Mouse (Mus musculus): ENCODE measurements around the gene Cxcr1. TPM values are rescaled to one million over a fixed set of nuclear protein-coding genes. Genes with fewer than 3 reads are reported as not detected.
"Not testable (repeated sequence)": the region's sequence is repeated elsewhere in the genome, so short reads cannot be mapped to it uniquely, and the experiment has no call there.

Gene Cxcr1
- total RNA-seq, 2 experiments from 2014 or later, result not detected

- Histone ChIP-seq H3K4me3 (no peak overlapping the region), H3K27ac (no peak overlapping the region)
- TF ChIP-seq CTCF (IDR thresholded peaks at IDR 0.05), result peak; percentile 55
- intact Hi-C loops (cut with DNase I), result loop anchor here (1.0 kb wide), 1 partner anchor 295 kb away; no protein-coding TSS in a partner anchor
- DNase-seq (ENCODE audit: extremely low spot score in 1 of 2, low spot score in 2 of 2), result no peak
Measured at GRCm38 (mm10) chr1:74195961-74196360, 1.5 kb upstream of the Cxcr1 start.

GRCm38 (mm10) chr1:74192711-74193110 lies 1.7 kb downstream of the Cxcr1 start:
- no peak overlapping the region for H3K27ac ChIP-seq
- intact Hi-C loops (cut with DNase I), result no loop called here
- no peak for TF ChIP-seq CTCF (IDR thresholded peaks at IDR 0.05)
- DNase-seq (ENCODE audit: extremely low spot score in 1 of 2, low spot score in 2 of 2), result no peak
- no peak overlapping the region for H3K4me3 ChIP-seq

DNA sequence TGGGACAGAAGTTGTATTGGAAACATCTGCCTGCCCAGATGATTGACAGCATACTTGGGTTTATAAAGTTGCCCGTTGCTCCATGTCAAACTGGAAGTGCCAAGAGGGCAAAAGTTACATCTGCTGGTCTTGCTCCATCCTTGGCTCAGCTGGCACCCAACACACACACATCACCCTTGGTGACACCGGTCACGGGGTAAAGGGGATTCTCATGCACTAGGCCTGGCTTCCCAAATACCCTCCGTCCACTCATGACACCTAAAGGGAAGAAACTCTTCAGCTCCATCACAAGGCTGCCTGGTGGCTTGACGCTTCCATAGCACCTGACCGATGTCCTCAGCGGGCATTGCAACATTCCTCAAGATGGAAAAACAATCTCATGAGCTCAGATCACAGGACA lies 4.0 kb downstream of the Cxcr1 start:
- no peak overlapping the region for H3K27ac ChIP-seq
- no peak for DNase-seq (ENCODE audit: extremely low spot score in 1 of 2, low spot score in 2 of 2)
- intact Hi-C loops (cut with DNase I), result no loop called here
- no peak overlapping the region for H3K4me3 ChIP-seq
- no peak for TF ChIP-seq CTCF (IDR thresholded peaks at IDR 0.05)

DNA sequence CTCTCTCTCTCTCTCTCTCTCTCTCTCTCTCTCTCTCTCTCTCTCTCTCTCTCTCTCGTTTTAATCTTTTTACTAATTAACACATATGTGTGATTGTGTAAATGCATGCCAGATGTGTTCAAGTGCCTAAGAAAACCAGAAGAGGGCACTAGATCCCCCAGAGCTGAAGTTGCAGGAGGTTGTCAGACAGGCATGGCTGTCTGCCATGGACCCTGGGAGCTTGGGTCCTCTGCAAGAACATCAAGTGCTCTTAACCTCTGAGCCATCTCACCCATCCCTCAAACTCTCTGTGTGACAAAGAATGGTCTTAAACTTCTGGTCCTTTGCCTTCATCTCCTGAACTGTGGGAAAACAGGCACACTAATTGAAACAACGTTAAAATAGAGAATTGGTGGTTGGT lies 11.4 kb downstream of the Cxcr1 start:
- DNase-seq (ENCODE audit: extremely low spot score in 1 of 2, low spot score in 2 of 2), result no peak
- intact Hi-C loops (cut with DNase I), result no loop called here
- Histone ChIP-seq H3K4me3 (no peak overlapping the region), H3K27ac (no peak overlapping the region)
- TF ChIP-seq CTCF (IDR thresholded peaks at IDR 0.05), result no peak

DNA sequence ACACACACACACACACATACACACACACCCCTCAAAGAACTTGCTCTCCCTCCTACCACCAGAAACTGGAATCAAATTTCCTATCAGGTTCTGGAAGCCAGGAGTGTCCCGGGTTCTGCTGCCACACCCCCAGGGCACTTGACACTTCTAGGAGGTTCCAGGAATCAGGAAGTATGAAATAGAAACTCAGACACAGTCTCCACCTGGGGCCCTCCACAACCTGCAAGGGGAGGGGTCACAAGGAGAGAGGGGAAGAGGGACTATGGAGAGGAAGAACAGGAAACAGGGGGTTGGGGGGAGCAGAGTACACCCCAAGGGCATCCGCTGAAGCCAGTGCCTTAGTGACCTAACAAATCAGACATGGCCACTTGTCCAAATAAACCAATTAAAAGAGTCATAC lies 13.0 kb downstream of the Cxcr1 start:
- Histone ChIP-seq H3K4me3 (no peak overlapping the region), H3K27ac (no peak overlapping the region)
- DNase-seq (ENCODE audit: extremely low spot score in 1 of 2, low spot score in 2 of 2), result no peak
- intact Hi-C loops (cut with DNase I), result no loop called here
- TF ChIP-seq CTCF (IDR thresholded peaks at IDR 0.05), result no peak

- no peak for DNase-seq (ENCODE audit: extremely low spot score in 1 of 2, low spot score in 2 of 2)
- no peak overlapping the region for H3K4me3 ChIP-seq
- intact Hi-C loops (cut with DNase I), result no loop called here
- H3K27ac ChIP-seq, result no peak overlapping the region
- TF ChIP-seq CTCF (IDR thresholded peaks at IDR 0.05), result no peak
Measured at GRCm38 (mm10) chr1:74179624-74180408, 14.6 kb downstream of the Cxcr1 start.

DNA sequence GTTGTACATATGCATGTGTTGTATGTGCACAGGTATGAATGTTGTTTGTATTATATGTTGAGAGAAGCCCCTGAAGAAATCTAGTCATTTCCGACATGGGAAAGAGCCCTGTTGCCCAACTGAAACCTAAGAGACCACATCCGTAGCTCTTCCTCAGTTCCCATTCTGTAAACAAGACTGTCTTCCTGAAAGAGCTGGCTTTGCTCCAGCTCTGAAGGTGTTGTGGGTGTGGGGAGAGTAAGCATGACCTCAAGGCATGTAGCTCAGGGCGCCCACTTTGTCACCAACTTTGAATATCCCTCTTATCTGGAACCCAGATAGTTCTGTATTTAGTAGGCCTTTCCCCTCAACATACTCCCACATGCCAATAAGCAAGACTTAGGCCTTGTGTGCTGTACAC lies 15.8 kb downstream of the Cxcr1 start:
- intact Hi-C loops (cut with DNase I), result no loop called here
- no peak for DNase-seq (ENCODE audit: extremely low spot score in 1 of 2, low spot score in 2 of 2)
- no peak for TF ChIP-seq CTCF (IDR thresholded peaks at IDR 0.05)
- no peak overlapping the region for H3K27ac ChIP-seq
- H3K4me3 ChIP-seq, result no peak overlapping the region

DNA sequence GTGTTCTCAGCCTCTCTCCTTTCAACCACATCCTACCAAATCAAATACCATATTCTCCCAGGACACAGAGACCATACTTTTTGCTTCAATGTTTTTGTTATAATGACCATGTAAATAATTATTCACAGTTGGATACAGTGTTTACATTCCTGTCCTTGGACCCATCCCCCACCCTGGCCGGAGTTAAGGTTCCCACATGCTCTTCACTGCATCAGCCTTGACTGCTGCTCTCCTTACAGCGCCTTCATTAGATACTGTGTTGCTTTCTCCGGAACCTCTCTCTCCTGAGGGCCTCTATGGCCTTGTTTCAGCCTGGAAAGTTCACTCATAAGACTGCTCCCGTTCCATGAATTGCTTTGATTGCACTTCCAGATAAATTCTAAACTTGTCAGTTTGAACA lies 18.7 kb downstream of the Cxcr1 start:
- intact Hi-C loops (cut with DNase I), result no loop called here
- Histone ChIP-seq H3K4me3 (no peak overlapping the region), H3K27ac (no peak overlapping the region)
- TF ChIP-seq CTCF (IDR thresholded peaks at IDR 0.05), result no peak
- DNase-seq (ENCODE audit: extremely low spot score in 1 of 2, low spot score in 2 of 2), result no peak

DNA sequence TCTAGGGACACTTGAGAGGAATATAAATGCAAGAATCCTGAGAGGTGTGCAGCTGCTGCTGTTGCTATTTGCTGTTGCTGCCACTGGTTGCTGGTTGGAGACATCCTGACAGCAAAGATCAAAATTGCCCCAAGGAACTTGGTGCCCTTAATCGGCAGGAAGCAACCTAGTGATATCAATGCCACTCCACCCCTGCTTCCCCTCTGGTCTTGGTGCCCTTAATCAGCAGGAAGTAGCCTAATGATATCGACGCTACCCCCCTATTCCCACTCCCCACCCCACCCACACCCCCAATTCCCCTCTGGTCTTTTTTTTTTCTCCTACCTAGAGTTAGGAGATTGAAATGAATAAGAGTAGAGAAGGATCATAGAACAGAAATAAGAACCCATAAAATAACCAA lies 21.7 kb downstream of the Cxcr1 start:
- intact Hi-C loops (cut with DNase I), result no loop called here
- Histone ChIP-seq H3K4me3 (no peak overlapping the region), H3K27ac (no peak overlapping the region)
- TF ChIP-seq CTCF (IDR thresholded peaks at IDR 0.05), result no peak
- DNase-seq (ENCODE audit: extremely low spot score in 1 of 2, low spot score in 2 of 2), result no peak

DNA sequence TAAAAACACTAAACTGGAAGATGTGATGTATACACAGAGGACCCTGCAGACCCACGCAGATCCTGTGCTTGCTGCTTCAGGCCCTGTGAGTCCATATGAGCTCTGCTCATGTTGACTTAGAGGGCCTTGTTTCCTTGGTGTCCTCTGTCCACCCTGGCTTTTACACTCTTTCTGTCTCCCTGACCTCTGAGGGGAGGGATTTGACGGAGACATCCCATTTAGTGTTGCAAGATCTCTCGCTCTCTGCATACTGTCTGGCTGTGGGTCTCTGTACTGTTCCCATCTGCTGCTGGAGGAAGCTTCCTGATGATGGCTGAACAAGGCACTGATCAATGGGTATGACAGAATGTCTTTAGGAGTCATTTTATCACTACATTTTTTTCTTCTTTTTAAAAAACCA lies 24.7 kb downstream of the Cxcr1 start:
- TF ChIP-seq CTCF (IDR thresholded peaks at IDR 0.05), result no peak
- intact Hi-C loops (cut with DNase I), result no loop called here
- H3K4me3 ChIP-seq, result no peak overlapping the region
- DNase-seq (ENCODE audit: extremely low spot score in 1 of 2, low spot score in 2 of 2), result no peak
- H3K27ac ChIP-seq, result no peak overlapping the region

DNA sequence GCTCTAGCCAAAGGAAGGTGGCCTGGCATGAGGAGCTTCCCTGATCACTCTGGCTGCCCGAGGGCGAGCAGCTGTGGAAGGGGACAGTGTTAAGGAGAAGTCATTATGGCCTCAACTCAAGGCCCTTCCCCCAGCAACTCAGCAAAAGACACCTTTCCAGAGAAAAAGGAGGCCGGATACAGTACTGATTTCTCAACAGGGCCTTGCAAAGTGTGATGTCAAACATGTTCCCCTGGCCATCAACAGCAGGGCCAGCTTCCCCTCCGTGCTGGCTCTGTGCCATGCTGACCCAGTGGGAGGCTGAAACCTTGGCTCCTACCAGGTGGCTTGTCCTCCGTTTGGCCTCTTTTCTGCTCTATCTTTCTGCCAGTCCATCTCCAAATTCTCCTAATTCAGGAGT lies 27.3 kb downstream of the Cxcr1 start:
- H3K4me3 ChIP-seq, result no peak overlapping the region
- intact Hi-C loops (cut with DNase I), result no loop called here
- no peak for TF ChIP-seq CTCF (IDR thresholded peaks at IDR 0.05)
- no peak for DNase-seq (ENCODE audit: extremely low spot score in 1 of 2, low spot score in 2 of 2)
- no peak overlapping the region for H3K27ac ChIP-seq

- H3K27ac ChIP-seq, result no peak overlapping the region
- H3K4me3 ChIP-seq, result no peak overlapping the region
- TF ChIP-seq CTCF (IDR thresholded peaks at IDR 0.05), result no peak
- intact Hi-C loops (cut with DNase I), result no loop called here
- DNase-seq (ENCODE audit: extremely low spot score in 1 of 2, low spot score in 2 of 2), result no peak
Measured at GRCm38 (mm10) chr1:74160036-74160435, 34.4 kb downstream of the Cxcr1 start.

DNA sequence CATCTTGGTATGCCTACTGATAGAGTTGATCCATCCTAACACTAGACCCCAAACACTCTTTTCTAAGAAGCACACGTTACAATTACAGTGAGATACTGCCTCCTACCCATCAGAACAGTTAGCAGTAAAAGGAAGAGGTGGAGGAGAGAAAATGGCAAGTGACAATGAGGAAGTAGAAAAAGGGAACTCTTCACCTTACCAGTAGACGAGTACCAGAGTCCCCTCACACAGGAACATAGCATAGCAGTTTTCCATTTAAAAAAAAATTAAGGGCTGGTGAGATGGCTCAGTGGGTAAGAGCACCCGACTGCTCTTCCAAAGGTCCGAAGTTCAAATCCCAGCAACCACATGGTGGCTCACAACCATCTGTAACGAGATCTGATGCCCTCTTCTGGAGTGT lies 34.8 kb downstream of the Cxcr1 start:
- DNase-seq (ENCODE audit: extremely low spot score in 1 of 2, low spot score in 2 of 2); intact Hi-C loops (cut with DNase I); H3K27ac ChIP-seq; H3K4me3 ChIP-seq: not testable (repeated sequence)

All from left cerebral cortex, adult 2 months (tissue).